Mouse (Mus musculus): ENCODE data around the gene Nudt21.

Gene Nudt21

DNA sequence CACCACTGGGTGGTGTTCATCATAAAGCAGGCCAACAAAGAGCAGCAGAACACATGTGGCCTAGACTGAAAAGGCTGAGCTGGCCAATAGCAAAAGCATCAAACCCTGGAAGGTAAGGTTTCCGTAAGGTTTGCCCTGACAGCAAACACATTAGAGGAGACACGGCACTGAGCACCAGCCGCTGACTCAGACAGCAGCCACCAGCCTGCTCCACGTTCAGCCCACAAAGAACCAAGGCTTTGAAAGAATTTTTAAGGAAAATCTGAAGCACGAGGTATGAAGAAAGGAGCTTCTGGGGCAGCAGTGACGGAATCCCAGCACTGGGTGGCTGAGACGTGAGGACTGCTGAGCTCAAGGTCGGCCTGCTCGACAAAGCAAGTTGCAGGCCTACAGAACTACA, 32.7 kb downstream of the Nudt21 start:
- CTCF ChIA-PET: no interaction called here

DNA sequence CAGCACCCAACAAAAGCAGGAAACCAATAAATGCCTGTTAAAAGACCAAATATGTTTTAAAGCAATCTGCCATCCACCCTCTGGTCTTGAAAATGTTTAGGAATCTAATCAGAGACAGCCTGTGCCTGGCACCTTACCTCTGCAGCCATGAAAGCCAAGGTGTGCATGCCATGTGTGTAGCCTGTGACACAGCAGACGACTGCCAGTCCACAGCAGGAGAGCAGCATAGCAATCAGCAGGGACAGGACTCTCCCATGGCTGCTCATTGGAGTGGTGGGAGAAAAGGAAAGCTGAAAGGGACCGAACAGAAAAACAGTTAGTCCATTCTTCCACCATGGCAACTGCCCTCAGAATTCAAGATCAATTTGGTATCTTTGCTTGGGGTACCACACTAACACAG, 37.9 kb downstream of the Nudt21 start:
- CTCF ChIA-PET: no interaction called here

DNA sequence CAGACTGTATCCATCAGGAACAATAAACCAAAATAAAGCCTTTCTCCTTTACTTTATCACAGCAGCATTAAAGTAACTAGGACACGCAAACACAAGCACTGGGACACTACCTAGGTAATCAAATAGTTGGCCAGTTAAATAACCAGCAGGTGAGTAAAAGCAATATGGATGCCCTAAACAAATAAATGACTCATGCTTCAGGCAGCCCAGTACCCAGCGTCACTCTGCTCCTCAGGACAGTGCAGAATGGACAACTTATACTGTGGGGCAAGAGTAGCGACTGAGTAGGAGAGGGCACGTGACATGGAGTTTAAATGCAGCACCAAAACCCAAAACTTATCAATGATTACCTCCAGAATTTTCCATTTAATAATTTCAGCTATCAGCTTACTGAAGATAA, 47.1 kb downstream of the Nudt21 start:
- CTCF ChIA-PET: no interaction called here

DNA sequence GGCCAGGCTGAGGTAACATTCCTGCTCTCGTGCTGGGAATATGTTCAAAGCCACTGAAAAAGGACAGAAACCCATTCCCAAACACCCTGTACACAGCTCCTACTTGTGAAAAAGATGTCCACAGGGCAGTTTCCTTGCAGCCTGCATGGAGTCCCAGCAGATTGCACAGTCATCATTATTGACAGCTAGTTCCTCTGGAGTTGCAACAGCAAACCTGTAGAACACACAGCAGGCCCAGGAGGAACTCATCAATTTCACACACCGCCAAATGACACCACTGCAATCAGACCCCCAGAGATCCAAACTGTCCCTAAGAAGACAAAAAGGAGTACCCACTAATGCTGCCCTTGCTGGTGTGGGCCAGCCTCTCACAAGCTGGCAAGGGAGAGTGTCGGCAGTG, 52.1 kb downstream of the Nudt21 start:
- CTCF ChIA-PET: no interaction called here

DNA sequence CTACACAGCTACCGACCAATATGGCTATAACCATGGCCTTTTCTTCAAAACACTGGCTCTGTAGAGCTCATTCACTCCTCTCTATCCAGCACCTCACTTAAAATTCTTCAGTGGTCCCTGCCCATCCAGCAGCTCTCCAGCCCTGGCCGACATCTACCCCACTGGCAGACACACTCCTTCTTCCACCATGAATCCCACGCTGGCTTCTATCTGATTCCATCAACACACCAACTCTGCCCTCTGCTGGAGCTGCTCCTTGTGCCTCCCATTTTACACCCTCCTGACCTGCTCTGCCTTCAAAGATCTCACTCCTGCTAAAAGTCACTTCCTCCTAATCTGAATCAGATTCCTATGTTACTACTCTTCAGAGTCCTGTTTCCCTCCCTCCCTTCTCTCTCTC, 53.0 kb downstream of the Nudt21 start:
- CTCF ChIA-PET: no interaction called here

DNA sequence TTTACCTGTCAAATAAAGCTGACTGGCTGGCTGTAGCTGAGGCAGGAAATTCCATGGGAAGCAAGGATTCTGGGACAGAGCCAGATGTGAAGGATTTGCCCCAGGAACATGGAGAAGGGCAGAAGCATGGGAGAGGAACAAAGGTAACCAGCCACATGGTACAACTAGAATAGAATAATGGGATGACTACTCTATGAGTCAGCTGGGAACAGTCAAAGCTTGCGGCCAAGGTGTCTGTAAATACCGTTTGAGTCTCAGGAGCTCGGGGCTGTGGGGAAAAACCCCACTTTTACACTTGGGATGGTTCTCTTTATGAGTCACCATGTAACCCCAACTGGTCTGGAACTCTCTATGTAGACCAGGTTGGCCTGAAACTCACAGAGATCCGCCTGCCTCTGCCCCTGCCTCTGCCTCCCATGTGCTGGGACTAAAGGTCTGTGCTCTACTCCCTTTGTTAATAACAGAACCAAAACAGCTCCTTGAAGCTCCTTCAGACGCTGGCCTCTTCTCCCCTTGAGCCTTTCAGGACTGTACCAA, 55.1 kb downstream of the Nudt21 start:
- CTCF ChIA-PET: no interaction called here

DNA sequence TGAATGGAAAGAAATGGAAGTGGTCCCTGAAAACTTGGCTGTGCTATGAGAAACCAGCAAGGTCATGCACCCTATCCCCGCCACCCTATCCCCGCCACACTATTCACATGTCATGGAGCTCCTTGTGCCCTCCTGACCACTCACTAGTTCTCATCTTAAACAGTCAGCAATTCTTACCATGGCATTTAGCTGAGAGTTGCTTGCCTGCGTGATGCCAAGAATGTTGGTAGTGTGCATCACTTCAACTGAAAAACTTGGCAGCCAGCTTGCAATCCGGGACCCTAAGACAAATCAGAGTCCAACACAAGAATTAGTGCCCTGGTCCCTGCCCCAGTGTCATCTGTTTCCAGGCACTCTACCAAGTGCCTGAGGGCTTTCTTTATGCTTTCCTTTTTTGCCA, 56.7 kb downstream of the Nudt21 start:
- CTCF ChIA-PET: no interaction called here

DNA sequence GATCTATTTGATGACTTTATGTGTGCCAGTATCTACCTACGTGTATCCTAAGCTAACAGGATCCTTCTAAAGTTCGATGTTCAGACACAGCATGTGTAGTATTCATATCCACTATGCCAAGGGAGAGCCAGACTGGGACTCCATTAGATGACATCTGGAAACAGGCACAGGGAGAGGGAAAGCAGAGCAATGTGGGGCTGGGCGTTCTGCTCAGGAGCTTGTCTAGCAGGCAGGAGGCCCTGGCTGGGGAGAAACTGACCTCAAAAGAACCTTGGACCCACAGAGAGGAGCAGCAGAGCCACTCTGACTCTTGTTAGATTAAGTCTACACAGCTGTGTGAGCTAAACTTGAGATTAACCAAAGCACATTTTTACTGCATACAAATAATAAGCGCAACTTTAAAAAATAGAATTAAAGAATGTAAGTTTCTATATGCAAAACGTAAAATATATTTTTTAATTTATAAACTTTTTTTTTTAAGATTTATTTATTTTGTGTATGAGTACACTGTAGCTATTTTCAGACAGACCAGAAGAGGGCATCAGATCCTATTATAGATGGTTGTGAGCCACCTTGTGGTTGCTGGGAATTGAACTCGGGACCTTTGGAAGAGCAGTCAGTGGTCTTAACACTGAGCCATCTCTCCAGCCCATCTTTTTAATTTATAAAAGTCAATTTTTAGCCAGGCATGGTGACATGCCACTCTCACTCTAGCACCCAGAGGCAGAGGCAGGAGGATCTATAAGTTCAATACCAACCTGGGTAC, 60.2 kb downstream of the Nudt21 start:
- CTCF ChIA-PET: no interaction called here

DNA sequence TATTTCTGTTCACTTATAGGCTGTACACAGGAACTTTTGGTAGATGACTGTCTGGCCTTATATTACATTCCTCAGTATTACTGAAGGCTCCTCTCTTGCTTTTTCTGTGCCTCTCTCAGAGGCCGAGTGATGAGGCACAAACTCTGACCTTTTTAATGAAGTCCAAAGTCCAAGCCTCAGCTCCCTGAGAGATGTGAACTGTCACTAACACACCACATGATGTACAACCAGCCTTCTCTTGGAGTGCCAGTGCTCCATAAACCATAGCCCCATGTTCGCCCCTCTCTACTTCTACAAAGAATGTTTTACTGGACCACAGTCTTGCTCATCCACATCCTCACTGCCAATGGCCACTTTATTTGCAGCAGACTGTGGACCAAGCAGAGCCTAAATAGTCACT, 61.5 kb downstream of the Nudt21 start:
- CTCF ChIA-PET: no interaction called here

DNA sequence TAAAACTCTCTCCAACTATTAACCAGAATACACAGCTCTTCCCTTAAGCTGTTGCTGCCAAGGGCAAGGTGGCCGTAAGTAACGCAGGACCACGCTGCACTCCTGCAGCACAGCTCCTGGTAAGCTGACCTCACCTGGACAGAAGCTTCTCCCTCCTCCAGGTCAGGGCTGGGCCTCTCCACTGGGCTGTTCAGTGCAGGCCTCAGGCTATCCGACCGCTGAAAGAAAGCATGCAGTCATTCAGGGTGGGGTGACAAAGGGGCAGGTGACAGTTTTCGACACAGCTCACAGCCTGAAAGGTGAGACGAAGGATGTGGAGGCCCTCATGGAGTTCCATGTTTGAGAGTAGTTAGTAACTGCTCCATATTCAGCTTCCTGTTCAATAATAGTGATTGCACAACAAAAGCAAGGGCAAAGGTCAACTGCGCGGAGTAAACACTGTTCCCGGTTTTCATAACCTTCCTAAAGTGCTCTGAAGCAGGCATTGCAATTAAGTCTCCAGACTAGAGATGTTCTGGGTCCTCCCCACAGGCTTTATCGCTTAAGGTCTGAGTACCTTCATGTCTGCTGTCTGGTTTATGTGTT, 62.1 kb downstream of the Nudt21 start:
- CTCF ChIA-PET: no interaction called here

DNA sequence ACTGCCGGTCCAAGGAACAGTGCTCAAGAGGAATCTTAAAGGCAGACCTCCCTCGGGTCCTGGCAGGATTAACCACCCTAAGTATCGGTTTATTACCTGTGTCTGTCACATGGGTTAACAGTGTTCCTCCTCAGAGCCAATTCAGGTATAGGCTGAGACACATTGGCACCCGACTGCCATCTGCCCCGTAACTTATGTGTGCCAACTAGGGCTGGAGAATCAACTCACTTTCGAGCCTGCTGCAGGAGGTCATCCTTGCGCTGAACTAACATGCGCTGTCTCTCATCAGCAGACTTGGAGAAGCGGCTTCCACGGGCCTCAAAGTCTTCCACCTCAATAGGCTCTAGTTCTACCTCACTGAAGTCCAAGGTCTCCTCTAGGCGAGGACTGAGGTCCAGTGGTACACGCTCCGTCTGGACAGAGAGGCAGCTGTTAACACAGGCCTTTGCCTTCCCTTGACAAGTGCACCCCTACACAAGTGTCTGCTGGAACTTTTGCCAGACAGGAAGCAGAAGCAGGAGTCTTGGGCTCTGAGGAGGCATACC, 62.9 kb downstream of the Nudt21 start:
- CTCF ChIA-PET: no interaction called here

DNA sequence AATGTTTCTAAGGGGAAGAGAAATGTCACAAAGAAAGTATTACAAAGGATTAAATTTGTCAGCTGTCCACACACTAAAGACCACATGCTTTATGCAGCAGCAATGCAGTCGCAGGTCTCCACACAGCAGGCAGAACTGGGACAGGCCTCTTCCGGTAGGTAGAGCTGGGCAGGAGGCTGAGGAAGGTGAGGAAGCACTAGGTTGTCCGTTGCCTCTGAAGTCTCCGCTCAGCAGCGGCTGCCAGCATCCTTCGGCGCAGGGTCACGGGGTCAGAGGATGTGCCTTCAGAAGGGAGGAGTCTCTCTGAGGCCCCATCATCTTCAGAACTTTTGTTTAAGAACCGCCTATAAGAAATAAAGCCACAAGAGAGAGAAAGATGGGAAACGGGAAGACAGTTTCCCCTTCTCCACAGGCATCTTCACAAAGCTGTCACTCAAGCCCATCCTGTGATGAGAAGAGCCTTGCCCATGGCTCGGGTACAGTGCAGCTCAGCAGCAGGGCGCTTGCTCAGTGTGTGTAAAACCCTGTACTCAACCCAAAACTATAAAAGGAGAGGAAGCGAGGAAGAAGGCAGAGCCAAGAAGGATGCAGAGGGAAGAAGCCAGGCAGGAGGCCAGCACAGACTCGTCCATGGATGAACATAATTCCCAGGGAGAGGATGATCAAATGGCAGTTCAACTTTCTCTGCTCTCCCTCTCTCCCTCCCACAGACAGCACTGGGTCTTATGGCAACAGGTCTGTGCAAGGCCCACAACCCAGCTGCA, 63.7 kb downstream of the Nudt21 start:
- CTCF ChIA-PET: no interaction called here

DNA sequence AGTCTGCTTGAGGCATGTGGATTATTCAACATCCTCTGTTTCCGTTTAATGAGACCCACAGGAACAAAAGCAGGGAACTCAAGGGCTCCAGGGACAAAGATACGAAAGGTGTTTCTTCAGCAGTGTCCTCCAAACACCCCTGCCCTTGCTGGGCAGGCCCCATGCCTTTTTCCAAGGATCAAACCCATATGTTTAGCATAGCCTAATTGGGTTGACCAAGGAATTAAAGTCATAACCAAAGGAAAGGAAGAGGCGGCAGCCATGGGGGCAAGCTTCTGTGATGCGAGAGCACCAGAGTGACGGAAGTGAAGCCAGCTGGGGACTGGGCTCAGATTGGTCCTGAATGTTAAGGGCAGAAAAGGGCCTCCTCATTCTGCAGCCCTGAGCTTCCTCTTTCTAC, 64.6 kb downstream of the Nudt21 start:
- CTCF ChIA-PET: no interaction called here

DNA sequence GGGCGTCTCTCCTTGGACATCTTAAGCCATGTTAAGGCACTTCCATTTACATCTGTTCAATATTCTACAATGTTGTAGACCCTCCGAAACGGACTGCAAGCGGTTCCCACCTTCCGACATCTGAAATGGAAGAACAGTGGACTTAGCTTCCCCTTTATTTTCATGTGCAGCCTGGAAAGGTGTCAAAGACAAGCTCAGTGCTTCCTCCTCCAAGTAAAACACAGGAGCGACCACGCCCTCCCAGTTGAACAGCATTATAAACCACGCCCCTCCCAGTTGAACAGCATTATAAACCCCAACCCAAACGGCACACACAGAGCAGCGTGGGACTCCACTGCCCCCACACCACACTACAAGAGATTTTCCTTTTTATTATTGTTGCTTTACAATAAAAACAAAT, 65.4 kb downstream of the Nudt21 start:
- CTCF ChIA-PET: no interaction called here

DNA sequence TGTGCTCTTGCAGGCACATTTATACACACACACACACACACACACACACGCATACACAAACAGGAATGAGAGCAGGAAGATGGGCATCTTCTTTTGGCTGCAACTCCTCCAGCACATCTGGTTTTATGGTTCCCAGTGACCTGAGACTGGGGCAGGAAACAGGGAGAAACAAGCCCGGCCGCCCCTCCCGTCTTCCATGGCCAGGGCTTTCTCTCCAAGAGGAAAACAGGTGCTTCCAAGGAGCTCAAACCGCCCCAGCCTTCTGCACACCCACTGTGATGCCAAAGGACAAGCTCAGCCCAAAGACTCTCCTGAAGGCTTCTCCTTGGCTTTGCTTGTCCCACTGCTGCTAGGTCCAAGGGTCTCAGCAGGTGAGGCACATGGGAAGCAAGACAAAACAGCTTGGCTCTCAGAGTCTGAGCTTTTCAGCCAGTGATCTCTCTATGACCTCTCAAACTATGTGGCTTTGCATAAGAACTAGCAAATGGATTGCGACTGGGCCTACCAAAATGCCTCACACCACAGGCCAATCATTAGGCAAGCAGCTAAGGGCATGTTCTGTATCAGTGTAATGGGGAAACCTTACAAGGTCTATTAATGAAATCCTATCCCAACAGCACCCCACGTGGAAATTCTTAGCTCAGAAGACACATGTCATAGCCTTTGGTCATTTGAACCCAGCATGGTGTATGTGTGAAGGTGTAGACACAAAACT, 67.0 kb downstream of the Nudt21 start:
- CTCF ChIA-PET: interaction anchor here (0.7 kb wide), 1 partner anchor 23 kb away, joined by 4 read pairs; no protein-coding TSS in a partner anchor

DNA sequence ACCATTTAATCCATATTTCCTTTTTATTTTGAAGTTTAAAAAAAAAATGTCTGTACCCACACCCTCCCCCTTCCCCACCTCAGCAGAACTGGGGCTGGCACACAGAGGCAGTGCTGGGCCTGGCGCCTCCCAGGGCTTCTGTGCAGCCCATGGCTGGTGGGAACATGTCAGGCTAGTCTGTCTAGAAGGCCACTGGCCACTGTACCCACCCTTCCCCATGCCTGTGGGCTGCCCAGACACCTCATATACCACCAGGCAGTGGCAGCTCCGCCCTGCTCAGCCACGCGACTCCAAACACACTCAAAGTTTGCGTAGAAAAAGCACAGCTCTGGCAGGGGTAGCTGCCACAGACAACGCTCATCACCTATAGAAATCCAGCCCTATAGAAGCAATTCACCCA, 68.5 kb downstream of the Nudt21 start:
- CTCF ChIA-PET: no interaction called here
